Mouse (Mus musculus): ENCODE data around the gene Cdc34. TPM values are rescaled to one million over a fixed set of nuclear protein-coding genes. Genes with fewer than 3 reads are reported as not detected.

Cdc34 gene
- total RNA-seq (2021), result 10 to 100 TPM; 60.9 to 68.5 TPM
- long read RNA-seq, experiment 1, transcript Cdc34-201 (5 exons, 1,266 nt), result major isoform, 21 of 43 reads
- long read RNA-seq, experiment 1, partial matches to known transcripts, result 16 of 43 reads
- long read RNA-seq, experiment 1, other reads (novel, unspliced or antisense), result 3 of 43 reads
- long read RNA-seq, experiment 2, transcript Cdc34-201 (5 exons, 1,266 nt), result major isoform, 38 of 79 reads
- long read RNA-seq, experiment 2, partial matches to known transcripts, result 1 of 79 reads
- long read RNA-seq, experiment 2, other reads (novel, unspliced or antisense), result 32 of 79 reads

DNA sequence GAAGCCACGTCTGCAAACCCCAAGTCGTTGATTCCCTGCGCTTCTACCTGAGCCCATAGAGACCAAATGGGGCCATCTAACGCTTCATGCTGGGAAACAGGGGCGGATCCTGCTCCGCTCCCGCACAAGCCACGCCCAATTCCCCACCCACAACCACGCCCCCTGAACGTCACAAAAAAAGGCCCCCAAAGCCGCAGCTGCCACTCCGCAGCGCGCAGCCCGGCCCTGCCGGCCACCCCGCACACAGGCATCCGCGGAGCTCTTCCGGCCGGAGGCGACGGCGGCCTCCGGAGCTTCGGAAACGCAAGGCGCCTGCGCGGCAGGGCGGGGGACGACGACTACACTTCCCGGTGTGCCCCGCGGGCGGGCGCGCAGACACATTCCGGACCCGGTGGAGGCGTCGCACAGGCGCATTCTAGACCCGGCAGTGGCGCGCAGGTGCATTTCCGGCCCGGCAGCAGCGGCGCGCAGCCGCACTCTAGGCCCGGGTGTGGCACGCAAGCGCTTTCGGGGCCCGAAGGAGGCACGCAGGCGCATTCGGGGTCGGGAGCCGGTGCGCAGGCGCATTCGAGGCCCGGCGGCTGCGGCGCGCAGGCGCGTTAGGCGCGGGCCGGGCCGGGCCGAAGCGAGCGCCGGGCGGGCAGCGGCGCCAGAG, at the start of gene Cdc34:
TSS of gene Cdc34 (plus strand) at position 605 of the 655 bp plus-strand sequence.
- peak; percentile 99 to 100 for DNase-seq (ENCODE audit: low spot score in 2 of 2)

DNA sequence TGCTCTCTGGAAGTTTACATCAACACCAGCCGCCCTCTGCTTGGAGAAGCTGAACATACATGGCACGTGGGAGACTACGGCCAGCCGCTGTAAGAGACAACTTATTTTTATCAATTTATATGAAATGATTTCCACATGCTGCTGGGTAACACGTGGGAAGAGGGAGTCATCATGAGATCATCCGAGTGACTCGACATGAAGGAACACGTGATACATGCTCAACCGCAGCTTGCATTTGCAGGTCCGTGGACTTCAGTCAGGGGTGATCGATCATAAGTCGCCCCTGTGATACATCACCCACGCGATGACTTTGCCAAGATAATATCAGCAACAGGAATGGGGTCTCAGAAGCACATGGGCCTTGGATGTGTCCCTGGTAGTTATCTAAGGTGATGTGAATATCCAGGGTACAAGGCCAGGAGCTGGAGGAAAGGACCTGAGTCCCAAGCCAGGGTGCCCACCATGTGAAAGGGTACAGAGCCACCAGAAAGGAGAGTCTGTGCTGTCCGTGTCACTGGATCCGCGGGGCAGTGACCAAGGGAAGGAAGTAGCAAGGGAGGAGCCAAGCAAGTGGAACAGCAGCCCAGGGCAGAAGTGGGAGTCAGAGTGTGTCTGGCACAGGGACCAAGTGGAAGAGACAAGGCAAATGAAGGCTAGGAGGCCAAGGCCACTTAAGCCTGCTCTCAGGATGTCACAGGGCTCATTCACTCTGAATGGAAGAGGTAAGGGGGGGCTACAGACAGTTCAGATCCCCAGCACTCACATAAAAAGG, 48.8 kb upstream of the Cdc34 start:
- no peak for DNase-seq (ENCODE audit: low spot score in 2 of 2)

DNA sequence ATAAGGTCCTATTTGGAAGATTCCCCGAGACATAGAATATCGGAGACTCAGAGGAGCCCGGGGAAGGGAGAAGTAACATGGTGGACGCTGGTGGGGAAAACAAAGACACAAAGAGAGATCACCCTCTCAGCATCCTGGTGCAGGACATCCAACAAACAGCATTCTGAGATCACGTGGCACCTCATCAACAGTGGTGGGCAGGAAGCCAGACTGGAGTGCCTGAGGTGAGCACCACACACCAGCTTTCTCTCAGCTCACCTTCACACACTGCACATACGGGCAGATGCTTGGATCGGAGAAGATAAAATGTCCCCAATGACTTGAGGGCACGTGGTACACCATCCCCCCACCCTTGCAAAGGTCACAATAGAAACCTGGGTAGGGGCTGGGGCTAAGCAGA, 45.7 kb upstream of the Cdc34 start:
- DNase-seq (ENCODE audit: low spot score in 2 of 2), result no peak

DNA sequence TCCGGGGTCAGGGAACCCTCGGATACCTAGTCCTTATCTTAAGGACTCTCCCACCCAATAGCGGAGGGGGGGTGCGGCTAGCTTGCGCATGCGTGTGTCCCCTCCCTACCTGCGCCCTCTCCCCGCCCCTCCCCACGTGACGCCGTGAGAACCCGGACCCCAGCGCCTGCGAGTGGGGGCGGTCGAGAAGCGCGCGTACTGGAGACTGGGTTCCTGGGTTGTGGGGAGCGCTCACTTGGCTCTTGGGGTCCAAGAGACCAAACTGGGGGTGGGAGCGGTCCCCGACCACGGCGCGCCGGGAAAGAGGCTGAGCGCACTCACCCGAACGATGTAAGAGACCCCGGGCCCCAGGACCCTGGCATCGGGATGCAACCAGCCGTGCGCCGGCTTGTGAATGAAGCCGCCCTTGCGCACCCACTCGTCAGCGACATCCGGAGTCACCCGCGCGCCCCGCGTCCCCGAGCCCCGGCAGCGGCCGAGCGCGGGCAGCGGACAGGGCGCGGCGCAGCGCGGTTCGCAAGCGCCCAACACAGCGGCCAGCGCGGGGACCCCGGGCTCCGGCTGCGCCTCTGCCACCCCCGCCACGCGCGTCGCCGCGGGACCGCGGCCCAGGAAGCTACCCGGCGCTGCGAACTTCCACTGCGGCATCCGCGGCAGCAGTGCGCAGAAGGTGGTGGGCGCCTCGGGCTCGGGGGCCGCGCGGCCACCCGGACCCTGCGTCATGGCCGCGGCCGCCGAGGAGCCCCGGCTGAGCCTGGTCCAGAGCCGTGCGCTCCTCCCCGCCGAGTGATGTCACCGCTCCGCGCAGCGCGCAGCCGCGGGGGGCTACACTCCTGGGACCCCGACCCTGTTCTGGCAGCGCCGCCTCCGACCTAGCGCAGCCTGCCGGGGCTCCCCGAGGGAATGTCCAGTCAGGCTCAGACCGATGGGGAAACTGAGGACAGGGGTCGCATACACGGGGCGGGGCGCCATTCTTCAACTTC, 44.6 kb upstream of the Cdc34 start, which contains the start of gene Shc2:
TSS of gene Shc2 (minus strand) at position 791 of the 983 bp plus-strand sequence.
- peak; percentile 82 to 86 for DNase-seq (ENCODE audit: low spot score in 2 of 2)

DNA sequence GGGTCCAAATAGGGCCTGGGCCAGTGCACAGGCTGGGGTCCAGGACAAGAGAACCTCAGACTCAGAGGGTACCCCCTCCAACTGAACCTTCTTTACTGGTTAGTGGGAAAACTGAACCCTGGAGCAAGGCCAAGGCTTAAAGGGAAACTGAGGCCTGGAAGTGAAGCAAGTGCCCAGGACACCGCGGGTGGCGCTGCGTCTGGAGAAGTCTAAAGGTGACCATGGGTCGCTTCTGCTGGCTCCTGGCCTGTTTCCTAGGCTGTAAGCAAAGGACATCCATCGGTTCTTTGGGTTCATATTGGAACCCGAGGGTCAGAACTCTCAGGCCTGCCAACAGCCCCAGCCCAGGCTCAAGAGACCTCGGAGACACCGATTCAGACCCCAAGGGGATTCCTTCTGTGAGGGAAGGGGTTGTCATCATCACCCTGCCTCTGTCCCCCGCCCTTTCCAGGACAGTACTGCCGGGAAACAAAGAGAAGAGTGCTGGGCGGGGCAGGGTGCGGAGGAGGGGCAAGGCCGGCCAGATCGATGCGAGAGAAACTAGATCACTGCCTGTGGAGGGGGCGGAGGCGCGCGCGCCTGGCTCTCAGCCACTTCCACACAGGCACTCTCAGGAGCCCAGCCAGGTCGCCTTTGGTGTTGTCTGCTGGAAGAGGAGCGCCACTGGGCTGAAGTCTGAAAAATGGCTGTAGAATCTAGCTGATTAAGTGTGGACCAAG, 43.4 kb upstream of the Cdc34 start:
- no peak for DNase-seq (ENCODE audit: low spot score in 2 of 2)

DNA sequence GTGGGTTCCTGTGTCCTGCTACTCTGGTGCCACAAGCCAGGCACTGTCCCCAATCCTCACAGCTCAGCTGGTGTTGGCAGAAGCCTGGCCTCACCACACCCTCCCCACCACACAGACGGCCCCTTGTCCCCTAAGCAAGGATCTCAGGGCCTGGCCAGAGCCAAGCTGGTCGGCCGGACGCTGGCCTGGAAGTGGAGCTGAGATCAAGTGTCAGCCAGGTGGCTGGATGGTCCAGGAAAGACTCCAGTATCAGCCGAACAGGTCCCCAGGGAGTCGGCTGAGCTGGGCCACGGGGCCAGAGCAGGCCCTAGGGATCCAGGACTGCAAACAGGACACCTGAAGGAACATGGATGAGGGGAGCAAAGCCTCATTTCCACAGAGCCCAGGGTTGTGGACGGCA, 36.3 kb upstream of the Cdc34 start, which contains the start of gene Odf3l2:
TSS of gene Odf3l2 (minus strand) at position 28 of the 400 bp plus-strand sequence.
- DNase-seq (ENCODE audit: low spot score in 2 of 2), result no peak

DNA sequence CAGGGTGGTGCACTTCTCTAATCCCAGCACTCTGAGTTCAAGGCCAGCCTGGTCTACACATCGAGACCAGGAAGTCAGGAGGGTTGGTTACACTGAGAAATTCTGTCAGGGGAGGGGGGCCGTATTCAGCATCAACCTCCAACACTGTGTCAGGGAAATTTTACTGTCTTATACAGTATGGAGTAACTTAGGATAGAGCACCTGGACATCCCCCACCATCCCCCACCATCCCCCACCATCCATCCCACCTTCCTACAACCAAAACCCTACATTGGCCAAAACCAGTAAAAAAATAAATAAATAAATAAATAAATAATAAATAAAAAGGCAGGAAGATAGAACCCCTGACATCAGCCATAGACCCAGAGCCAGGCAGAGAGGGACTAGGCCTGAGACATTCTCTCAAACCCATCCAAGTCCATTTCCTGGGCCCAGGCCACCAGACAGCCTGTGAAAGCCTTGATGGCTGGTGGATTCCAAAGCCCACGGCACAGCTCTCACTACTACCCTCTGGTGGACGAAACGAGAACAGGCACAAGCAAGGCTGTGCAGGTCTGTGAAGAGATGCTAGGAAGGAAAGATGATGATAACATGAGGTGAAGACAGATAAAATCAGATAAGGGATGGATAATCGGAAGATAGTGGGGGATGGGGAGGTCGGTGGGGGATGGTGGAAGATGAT, 32.8 kb upstream of the Cdc34 start:
- DNase-seq (ENCODE audit: low spot score in 2 of 2), result peak; percentile 76 to 88

DNA sequence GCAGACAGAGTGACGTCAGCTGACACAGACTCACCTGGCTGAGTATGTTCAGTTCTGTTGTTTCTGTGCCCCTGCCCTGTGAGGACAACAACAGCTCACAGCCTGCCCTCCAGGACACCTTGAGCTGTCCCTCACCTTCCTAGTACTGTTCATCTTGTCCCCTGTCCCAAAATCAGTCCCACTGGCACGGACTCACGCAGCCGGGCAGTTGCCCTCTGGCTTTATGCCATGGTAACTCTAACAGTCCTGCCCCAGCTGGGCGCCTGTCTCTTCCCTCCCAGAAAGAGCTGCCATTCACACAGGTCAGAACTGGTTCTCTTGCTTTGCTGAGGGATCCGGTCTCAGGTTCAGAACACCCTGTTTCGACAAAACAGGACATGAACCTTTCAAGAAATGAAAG, 29.2 kb upstream of the Cdc34 start:
- no peak for DNase-seq (ENCODE audit: low spot score in 2 of 2)

DNA sequence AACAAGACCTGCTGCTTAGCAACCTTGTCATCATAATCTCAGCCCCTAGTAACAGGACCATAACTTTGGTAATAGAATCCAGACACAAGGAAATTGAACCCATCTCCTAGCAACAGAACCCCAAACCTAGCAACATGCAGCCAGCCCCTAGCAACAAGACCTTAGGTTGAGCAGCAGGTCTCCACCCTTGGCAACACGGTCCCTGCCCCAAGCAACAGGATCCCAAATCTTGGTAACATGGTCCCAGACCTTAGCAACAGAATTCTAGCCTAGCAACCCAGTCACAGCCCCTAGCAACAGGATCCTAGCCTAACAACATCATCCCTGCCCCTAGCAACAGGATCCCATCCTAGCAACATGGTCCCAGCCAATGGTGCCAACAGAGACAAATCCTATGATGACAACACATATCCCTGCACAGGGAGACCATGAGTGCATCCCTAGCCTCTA, 27.0 kb upstream of the Cdc34 start:
- DNase-seq (ENCODE audit: low spot score in 2 of 2), result peak; percentile 72 to 74

DNA sequence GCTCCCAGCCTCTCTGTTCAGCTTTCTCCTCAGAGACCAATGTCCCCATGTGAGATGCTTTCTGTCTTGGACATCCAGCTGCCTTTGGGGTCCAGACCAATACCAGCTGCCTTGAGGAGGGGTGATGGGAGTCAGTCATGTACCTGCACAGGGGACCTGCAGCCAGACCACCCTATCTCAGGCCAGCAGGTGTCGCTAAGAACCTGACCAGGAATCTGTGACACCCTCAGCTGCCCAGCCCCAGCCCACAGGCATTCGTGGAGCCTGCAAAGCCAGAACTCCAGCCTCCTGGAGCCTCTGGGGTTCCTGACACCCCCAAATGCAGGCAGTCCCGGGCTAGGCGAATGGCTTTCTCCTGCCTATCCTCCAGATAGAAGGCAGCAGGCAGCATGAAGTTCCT, 23.2 kb upstream of the Cdc34 start:
- no peak for DNase-seq (ENCODE audit: low spot score in 2 of 2)

DNA sequence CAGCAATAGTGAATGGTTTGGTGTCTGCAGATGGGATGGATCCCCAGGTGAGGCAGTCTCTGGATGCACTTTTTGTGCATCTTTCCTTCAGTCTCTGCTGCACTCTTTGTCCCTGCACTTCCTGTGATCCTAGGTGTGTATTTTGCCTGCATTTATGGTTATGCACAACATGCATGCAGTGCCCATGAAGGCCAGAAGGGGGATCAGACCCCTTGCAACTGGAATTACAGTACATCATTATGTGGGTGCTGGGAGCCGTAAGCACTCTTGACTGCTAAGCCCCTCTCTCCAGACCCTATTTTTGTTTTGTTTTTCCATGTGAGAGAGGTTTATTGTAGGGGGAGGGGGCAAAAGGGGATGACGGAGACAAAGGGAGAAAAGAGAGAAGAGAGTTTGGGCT, 21.7 kb upstream of the Cdc34 start:
- no peak for DNase-seq (ENCODE audit: low spot score in 2 of 2)

DNA sequence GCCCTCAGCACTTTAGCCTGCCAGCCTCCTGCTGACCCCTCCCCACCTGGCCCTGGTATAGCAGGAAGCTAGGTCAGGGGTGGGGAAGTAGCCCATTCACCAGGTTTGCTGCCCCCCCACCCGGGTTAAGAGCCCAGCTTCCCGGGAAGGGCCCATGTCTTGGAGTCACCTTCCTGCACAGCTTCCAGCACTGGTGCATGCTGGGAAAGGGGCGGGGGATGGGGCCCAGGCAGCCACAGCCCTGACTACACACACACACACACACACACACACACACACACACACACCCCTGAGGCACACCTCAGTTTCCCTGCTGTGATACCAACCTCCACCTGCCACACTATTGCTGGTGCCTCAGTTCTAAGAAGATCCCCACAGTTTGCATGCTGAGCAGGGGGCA, 20.1 kb upstream of the Cdc34 start:
- DNase-seq (ENCODE audit: low spot score in 2 of 2), result no peak

DNA sequence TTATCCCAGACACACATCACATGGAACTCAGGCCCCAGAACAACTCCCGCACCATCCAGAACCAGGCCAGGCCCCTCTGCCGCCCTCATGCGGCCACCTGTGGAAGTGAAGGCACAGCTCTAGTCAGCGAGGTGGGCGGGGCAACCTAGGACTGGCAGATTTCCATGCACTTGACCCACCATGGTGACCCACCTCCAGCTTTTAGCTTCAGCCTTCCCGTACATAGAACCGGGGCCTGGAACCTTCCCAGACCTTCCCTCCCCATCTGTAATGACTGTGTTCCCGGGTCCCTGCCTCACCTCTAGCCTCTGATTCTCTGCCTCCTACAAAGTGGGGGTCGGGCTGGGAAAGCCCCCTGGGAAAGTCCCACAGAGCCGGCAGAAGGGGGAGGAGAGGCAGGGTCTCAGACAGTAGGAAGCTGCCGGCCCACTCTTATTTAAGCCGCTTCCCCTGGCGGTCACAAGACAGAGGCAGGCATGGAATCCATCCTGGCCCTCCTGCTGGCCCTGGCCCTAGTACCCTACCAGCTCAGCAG, 17.8 kb upstream of the Cdc34 start, which contains the start of gene Madcam1:
TSS of gene Madcam1 (plus strand) at position 429 of the 535 bp plus-strand sequence.
- peak in 1 of 2 experiments; percentile 56 for DNase-seq (ENCODE audit: low spot score in 2 of 2)

DNA sequence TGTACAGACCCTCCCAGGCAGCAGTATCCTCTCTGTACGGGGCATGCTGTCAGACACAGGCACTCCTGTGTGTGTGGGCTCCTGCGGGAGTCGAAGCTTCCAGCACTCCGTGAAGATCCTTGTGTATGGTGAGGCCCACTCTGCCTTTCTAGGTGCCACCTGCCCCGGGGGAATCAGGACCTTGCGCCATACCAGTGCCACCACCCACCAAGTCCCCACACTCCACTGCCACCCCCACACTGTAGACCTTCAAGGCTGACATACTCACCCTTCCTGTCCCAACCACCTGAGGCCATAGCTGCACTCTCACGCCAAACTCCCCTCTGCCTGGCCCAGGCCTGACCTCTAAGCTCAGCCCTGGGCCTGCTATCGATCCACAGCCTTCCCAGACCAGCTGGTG, 16.9 kb upstream of the Cdc34 start:
- no peak for DNase-seq (ENCODE audit: low spot score in 2 of 2)

DNA sequence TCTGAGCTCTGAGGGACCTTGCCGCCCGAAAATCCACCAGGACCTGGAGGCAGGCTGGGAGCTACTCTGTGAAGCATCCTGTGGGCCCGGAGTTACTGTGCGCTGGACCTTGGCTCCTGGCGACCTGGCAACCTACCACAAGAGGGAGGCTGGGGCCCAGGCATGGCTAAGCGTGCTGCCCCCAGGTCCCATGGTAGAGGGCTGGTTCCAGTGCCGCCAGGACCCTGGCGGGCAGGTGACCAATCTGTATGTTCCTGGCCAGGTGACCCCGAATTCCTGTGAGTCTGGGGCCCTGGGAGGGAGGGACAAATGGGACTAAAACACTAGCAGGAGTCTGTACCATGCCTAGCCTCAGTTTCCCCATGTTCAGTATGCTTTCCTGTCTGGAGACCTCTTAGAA, 15.5 kb upstream of the Cdc34 start:
- DNase-seq (ENCODE audit: low spot score in 2 of 2), result no peak

DNA sequence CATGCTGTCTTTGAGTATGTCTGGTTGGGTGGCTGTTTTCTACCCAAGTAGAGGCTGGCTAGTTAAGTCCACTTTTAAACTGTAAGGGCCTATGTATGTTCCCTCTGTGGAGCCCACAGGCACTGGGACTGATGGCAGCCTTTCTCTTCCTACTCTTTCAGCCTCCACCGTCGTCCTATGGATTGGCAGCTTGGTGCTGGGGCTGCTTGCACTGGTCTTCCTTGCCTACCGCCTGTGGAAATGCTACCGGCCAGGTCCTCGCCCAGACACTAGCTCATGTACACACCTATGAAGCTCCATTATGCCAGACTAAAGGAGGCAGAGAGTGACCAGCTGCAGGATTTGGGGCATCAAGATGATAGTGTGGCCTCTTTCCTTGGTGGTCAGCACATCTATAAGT, 13.9 kb upstream of the Cdc34 start:
- no peak for DNase-seq (ENCODE audit: low spot score in 2 of 2)

DNA sequence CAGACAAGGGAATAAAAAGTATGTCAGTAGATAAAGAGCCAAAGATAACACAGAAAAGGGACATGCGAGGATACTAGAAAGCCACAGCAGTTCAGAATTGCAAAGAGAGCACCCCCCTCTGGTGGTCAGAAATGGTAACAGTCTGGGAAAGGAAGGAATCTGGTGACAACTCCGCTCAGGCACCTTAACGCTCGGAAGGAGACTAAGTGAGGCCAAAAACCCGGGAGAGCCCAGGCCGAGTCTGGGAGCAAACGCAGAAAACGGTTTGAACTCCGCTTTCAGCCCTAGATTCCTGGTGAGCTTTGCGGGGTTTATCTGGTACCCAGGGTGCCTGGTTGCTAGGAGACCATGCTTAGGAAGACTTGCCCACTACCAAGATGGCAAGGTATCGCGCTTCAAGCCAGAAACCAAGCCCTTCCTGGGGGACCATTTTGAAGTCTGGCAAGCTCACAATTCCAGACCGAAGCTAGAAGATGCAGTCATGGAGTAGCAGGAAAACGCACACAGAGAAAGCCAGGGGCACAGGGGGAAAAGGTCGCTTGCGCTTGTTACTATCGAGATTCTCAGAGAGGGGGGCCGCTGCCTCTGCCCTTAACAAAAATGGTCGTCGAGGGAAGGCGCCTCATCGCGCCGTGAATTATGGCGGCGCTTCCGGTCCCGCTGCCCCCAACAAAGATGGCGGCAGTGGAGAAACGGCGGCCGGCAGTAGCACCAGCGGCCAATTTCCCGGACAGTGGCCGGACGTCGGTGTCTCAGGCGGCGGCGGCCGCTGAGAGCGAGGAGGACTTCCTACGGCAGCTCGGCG, 13.0 kb upstream of the Cdc34 start, which contains the start of gene Tpgs1:
TSS of gene Tpgs1 (plus strand) at position 599 of the 805 bp plus-strand sequence.
- peak; percentile 95 to 97 for DNase-seq (ENCODE audit: low spot score in 2 of 2)

DNA sequence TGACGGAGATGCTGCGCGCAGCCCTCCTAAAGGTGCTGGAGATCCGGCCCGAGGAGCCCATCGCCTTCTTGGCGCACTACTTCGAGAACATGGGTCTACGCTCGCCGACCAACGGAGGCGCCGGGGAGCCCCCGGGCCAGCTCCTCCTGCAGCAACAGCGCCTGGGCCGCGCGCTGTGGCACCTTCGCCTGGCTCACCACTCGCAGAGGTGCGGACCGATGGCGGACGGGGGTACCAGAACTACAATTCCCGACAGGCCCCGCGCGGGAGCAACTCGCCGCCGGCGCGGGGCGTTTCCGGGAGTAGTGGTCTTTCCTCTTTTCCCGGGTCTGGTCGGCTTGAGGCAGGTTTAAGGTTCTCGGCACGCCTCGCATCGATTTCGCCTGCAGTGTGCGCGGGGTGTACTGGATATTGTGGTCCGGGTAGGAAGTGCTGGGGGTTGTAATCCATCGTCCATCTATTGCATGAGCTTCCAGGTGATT, 12.4 kb upstream of the Cdc34 start:
- peak; percentile 81 to 85 for DNase-seq (ENCODE audit: low spot score in 2 of 2)

Data from layer of hippocampus, postnatal 14 days (tissue).